Mouse (Mus musculus) activated CD4-positive, CD25-positive, alpha-beta regulatory T cell (primary cell): ENCODE data around the gene Slc45a3. TPM values are rescaled to one million over a fixed set of nuclear protein-coding genes. Genes with fewer than 3 reads are reported as not detected.

Experiments used
- polyA plus RNA-seq, 2 experiments: library from polyadenylated mRNA; unstranded; fragments of 100-300 nt; shearing (Covaris generic); gene quantifications; one replicate each; pipeline ENCODE4 v1.2.1; 2017

Slc45a3 gene
- 1 to 10 TPM; 1.1 to 1.4 TPM for polyA plus RNA-seq

DNA sequence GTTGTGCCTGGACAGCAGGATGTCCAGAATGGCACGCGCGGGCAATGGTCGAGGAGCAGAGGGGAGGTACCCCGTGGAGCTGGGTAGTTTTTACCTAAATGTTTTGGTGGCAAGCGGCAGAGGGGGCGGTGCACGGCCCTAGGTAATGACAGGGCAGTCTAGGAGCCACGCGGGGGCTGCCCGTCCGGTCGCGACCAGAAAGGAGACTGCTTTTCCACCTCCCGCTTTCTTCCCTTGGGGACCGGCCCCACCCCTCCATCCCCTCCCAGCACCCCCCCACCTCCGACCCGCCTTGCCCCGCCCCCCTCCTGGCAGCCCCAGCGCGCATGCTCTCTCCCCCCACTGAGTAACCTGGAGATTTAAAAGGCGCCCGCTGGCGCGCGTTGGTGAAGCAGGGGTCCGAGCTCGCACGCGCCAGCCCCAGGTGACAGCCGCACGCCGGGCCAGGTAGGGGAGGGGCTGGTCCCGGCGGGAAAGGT lies at the start of gene Slc45a3:
Gene Slc45a3 (plus strand): TSS at position 362 of the 479 bp plus-strand sequence.

DNA sequence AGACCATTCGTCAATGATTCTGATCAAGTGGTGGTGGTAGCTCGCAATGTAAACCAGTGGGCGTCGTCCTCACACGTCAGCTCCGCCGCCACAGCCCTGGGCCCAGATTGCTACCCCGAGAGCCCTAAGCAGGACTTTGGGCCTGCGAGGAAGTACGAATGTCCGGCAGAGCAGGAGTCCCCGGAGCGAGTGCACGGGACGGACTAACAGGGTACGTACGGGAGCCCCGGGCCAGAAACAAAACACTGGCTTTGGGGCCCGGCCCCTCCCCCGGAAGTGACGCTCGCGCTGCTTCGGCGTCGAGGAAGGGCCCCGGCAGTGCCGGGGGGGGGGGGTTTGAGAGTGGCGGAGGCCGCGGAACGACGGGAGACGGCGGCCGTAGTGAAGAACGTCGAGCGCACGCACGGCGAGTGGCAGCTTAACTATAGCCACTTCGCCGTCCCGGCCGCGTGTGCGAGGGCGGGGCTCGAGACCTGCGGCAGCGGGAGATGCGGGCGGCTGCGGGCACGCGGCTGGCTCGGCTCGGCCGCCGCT lies 44.6 kb downstream of the Slc45a3 start, which contains the start of gene Elk4:
Gene Elk4 (plus strand): TSS at position 326 of the 534 bp plus-strand sequence.

Other genes starting within 250 kb of the Slc45a3 start
- gene Slc26a9, start 218.9 kb upstream of the Slc45a3 start, polyA plus RNA-seq, result under 1 TPM in 1 of 2 experiments, not detected in 1; 0.39 TPM
- gene Pm20d1, start 165.6 kb upstream of the Slc45a3 start, polyA plus RNA-seq, result under 1 TPM in 1 of 2 experiments, not detected in 1; 0.61 TPM
- 10 to 100 TPM; 19.9 to 27.6 TPM for gene Slc41a1, start 135.5 kb upstream of the Slc45a3 start, polyA plus RNA-seq
- gene Rab29, start 95.7 kb upstream of the Slc45a3 start, polyA plus RNA-seq, result 10 to 100 TPM; 51.4 to 55.4 TPM
- gene Nucks1, start 52.4 kb upstream of the Slc45a3 start, polyA plus RNA-seq, result 10 to 100 TPM; 47.8 to 48.9 TPM
- gene Elk4, start 44.6 kb downstream of the Slc45a3 start, polyA plus RNA-seq, result 10 to 100 TPM; 84.0 to 94.1 TPM
- gene Mfsd4a, start 105.1 kb downstream of the Slc45a3 start, polyA plus RNA-seq, result 10 to 100 TPM; 81.3 to 88.4 TPM
- gene Cdk18, start 176.7 kb downstream of the Slc45a3 start, polyA plus RNA-seq, result not detected
- under 1 TPM in 1 of 2 experiments, not detected in 1; 0.25 TPM for gene Lemd1, start 228.5 kb downstream of the Slc45a3 start, polyA plus RNA-seq
- not detected for gene AC124108.1, start 228.5 kb downstream of the Slc45a3 start, polyA plus RNA-seq